Mouse (Mus musculus): Measurements from ENCODE around the gene Agap1. TPM values are rescaled to one million over a fixed set of nuclear protein-coding genes. Genes with fewer than 3 reads are reported as not detected.

The Agap1 gene
- polyA plus RNA-seq, 1 experiment from 2014 or later: 7.6 TPM

DNA sequence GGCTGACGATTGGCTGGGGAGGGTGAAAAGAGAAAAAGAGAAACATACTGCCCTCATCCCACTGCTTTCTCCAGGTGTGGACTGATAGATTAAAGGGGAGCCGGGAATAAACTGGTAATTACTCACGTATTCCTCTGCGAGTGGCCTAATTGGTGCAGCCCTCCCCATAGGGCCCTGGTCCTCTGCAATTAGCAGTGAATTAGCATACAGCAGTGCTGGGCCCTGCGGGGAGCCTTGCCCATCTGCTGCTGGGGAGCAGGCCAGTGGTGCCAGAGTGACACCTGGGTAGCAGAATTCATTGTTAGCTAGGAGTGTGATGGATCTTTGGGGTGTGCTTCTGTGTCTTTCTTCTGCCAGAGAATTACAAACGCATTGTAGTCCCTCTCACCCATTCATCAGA, 87.9 kb downstream of the Agap1 start:
- Histone ChIP-seq H3K4me2 (ENCODE audit: low read depth, low read length) (no peak overlapping the region), H3K27me3 (ENCODE audit: control insufficient read depth, insufficient read depth, low read depth, low read length) (no peaks in the 10 kb centered on the region), H3K36me3 (ENCODE audit: control insufficient read depth, insufficient read depth, low read length) (no peaks in the 10 kb centered on the region), H3K27ac (ENCODE audit: low read length) (no peak overlapping the region), H3K4me3 (ENCODE audit: low read length) (no peak overlapping the region), H3K9me3 (ENCODE audit: control insufficient read depth, low read length) (no peaks in the 10 kb centered on the region), H3K9ac (ENCODE audit: low read length) (no peak overlapping the region), H3K4me1 (replicated peaks; ENCODE audit: control insufficient read depth, insufficient read depth, low read length) (no peaks in the 10 kb centered on the region)
- ATAC-seq (ENCODE audit: low read depth): no peak
- 65% methylated on average over 6 of the region's 6 CpGs for WGBS

DNA sequence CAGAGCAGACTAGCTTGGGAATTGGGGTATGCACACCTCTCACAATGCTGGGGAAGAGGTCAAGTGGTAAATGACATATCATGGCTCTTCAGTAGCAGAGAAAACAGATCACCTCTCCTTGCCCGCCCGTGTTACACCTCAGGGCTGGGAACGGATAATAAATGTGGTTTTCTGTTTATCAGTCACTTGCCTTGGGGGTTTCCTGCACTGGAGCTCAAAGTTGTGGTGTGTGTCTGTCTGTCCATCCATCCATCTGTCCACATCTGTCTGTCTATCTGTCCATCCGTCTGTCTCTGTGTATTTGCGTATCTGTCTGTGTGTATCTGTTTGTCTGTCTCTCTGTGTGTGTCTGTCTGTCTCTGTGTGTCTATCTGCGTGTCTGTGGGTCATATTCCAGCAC, 88.7 kb downstream of the Agap1 start:
- 74% methylated on average over 6 of the region's 6 CpGs for WGBS
- H3K27ac ChIP-seq (ENCODE audit: low read length): no peak overlapping the region
- no peak overlapping the region for H3K4me3 ChIP-seq (ENCODE audit: low read length)
- no peak overlapping the region for H3K9ac ChIP-seq (ENCODE audit: low read length)
- no peak for ATAC-seq (ENCODE audit: low read depth)
- H3K4me1 ChIP-seq (replicated peaks; ENCODE audit: control insufficient read depth, insufficient read depth, low read length): peaks cover 5% of the 10 kb centered on the region; the same call in 1 of the 2 replicates
- H3K36me3 ChIP-seq (ENCODE audit: control insufficient read depth, insufficient read depth, low read length): no peaks in the 10 kb centered on the region
- H3K4me2 ChIP-seq (ENCODE audit: low read depth, low read length): no peak overlapping the region
- H3K27me3 ChIP-seq (ENCODE audit: control insufficient read depth, insufficient read depth, low read depth, low read length): no peaks in the 10 kb centered on the region
- no peaks in the 10 kb centered on the region for H3K9me3 ChIP-seq (ENCODE audit: control insufficient read depth, low read length)

DNA sequence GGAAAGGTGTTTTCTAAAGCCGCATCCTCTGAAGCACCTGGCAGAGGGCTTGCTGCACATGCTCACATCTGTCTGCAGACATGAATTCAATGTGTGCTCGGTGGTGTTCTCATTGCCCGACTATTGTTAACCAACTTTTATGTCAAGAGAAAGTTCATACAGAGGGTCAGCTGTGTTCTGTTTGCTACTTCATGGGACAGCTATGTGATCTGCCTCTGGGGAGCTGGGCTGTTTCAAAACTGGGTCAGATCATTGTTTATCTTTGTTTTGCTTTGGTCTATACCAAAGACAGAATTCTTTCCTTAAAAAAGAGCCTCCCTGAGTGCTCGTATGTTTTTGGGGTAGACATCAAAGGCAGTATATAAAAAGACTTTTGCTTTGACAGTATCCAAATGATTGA, 89.5 kb downstream of the Agap1 start:
- no peaks in the 10 kb centered on the region for H3K36me3 ChIP-seq (ENCODE audit: control insufficient read depth, insufficient read depth, low read length)
- WGBS: 75% methylated on average over 4 of the region's 4 CpGs
- H3K4me2 ChIP-seq (ENCODE audit: low read depth, low read length): no peak overlapping the region
- ATAC-seq (ENCODE audit: low read depth): no peak
- no peak overlapping the region for H3K9ac ChIP-seq (ENCODE audit: low read length)
- H3K9me3 ChIP-seq (ENCODE audit: control insufficient read depth, low read length): no peaks in the 10 kb centered on the region
- no peak overlapping the region for H3K27ac ChIP-seq (ENCODE audit: low read length)
- H3K4me1 ChIP-seq (replicated peaks; ENCODE audit: control insufficient read depth, insufficient read depth, low read length): peaks cover 5% of the 10 kb centered on the region; the same call in 1 of the 2 replicates
- no peaks in the 10 kb centered on the region for H3K27me3 ChIP-seq (ENCODE audit: control insufficient read depth, insufficient read depth, low read depth, low read length)
- H3K4me3 ChIP-seq (ENCODE audit: low read length): no peak overlapping the region

DNA sequence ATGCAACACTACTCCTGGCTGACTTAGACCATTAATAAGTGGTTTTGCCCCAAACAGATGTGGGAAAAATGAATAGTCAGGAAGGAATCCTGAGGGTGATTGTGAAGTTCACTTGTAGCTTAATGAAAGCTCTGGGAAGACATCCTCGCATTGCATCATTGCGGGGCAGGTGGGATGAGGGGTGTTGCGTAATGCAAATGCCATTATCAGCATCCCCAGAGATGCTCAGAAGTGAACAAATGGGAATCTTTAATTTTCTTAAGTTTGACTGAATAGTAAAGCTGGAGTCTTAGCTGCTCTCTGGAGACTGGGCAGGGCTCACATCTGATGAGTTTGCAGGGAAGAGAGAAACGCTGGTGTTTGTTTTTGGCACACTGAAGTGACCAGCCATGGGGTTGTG, 90.5 kb downstream of the Agap1 start:
- no peak for ATAC-seq (ENCODE audit: low read depth)
- Histone ChIP-seq H3K27ac (ENCODE audit: low read length) (no peak overlapping the region), H3K27me3 (ENCODE audit: control insufficient read depth, insufficient read depth, low read depth, low read length) (no peaks in the 10 kb centered on the region), H3K9ac (ENCODE audit: low read length) (no peak overlapping the region), H3K4me2 (ENCODE audit: low read depth, low read length) (no peak overlapping the region), H3K36me3 (ENCODE audit: control insufficient read depth, insufficient read depth, low read length) (no peaks in the 10 kb centered on the region), H3K9me3 (ENCODE audit: control insufficient read depth, low read length) (no peaks in the 10 kb centered on the region), H3K4me1 (replicated peaks; ENCODE audit: control insufficient read depth, insufficient read depth, low read length) (peaks cover 5% of the 10 kb centered on the region; the same call in 1 of the 2 replicates), H3K4me3 (ENCODE audit: low read length) (no peak overlapping the region)
- 76% methylated on average over 4 of the region's 4 CpGs for WGBS

DNA sequence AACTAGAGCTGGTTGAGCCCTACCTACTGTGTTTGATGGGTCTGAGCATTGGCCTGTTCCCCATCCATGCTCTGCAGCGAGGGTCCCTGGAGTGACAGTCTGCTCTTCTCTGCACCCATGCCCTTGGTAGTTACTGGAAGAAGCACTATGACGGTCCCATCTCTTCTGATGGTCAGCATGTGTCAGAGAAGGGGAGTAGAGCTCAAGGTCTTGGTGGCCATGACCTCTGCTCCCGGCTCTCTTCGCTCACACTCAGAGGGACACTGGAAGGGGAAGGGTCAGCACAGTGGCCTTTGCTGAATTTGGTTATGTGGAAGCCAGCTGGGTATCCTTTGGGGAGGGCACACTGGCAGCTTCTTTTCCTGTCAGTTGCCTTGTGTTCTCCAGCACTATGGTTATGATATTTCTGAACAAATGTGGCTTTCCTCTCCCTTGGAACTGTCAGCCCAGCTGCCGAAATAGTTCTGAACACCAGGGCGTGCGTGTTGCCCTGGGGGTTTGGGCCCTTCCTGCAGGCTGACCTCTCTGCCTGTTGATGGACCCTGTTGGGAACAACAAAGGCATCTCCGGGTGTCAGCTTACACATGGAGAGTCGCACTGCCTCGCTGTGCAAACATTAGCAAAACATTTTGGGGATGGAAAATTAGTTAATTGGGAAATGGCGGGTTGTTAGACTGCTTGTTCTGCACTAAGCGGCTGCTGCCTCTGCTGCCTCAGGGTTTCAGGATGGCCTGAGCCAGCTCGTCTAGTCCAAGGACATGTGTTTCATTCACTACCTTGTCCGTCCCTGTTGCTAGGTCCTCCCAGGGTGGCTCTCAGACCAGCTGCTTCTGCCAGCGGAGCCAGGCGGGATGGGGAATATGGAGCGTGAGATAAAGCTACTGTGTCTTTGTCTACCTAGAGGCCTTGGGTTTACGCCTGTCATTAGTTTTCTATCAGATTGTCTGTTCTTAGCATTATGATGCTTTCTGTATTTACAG, 93.2 kb downstream of the Agap1 start:
- ATAC-seq (ENCODE audit: low read depth): no peak
- Histone ChIP-seq H3K36me3 (ENCODE audit: control insufficient read depth, insufficient read depth, low read length) (no peaks in the 10 kb centered on the region), H3K4me2 (ENCODE audit: low read depth, low read length) (no peak overlapping the region), H3K27me3 (ENCODE audit: control insufficient read depth, insufficient read depth, low read depth, low read length) (no peaks in the 10 kb centered on the region), H3K9ac (ENCODE audit: low read length) (no peak overlapping the region), H3K27ac (ENCODE audit: low read length) (no peak overlapping the region), H3K4me3 (ENCODE audit: low read length) (no peak overlapping the region), H3K4me1 (replicated peaks; ENCODE audit: control insufficient read depth, insufficient read depth, low read length) (peaks cover 5% of the 10 kb centered on the region; the same call in 1 of the 2 replicates), H3K9me3 (ENCODE audit: control insufficient read depth, low read length) (no peaks in the 10 kb centered on the region)
- WGBS: 66% methylated on average over 18 of the region's 18 CpGs

DNA sequence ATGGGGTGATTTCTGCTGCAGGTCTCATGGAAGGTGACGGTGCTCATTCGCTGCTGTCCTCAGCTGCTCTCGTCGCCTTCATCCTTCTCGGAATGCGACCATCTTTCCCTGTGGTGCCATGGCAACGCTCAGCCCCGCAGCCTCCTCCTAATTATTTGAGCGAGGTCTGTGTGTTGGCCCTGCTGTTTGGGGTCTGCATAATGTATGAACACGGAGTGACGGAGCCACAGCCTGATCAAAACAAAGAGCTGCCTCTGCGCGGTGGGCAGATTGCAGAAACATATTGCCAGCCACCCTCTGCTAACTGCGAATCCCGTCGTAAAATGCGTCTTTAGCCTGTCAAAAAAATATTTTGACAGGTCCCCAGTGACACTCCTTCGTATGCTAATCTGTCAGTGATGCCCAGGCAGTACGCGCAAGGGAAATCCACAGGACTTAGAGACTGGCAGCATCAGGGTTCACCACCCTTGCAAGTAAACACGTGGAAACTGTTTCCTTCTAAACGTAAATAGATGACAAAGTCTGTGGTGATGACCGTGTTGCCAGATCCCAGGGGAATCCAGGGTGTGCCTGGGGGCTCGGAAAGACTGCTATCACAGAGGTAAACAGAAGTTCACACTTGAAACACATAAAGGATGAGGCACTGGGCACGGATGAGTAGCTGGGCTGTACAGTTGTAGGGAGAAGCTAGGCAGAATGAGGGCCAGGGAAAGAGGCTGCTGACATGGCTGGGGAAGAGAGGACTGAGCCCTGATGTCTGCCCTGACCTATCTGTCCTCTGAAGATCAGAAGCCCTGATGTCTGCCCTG, 95.7 kb downstream of the Agap1 start:
- Histone ChIP-seq H3K36me3 (ENCODE audit: control insufficient read depth, insufficient read depth, low read length) (no peaks in the 10 kb centered on the region), H3K4me1 (replicated peaks; ENCODE audit: control insufficient read depth, insufficient read depth, low read length) (peaks cover 5% of the 10 kb centered on the region; the same call in 1 of the 2 replicates), H3K27ac (ENCODE audit: low read length) (no peak overlapping the region), H3K4me3 (ENCODE audit: low read length) (no peak overlapping the region), H3K4me2 (ENCODE audit: low read depth, low read length) (no peak overlapping the region), H3K9ac (ENCODE audit: low read length) (no peak overlapping the region), H3K9me3 (ENCODE audit: control insufficient read depth, low read length) (no peaks in the 10 kb centered on the region), H3K27me3 (ENCODE audit: control insufficient read depth, insufficient read depth, low read depth, low read length) (no peaks in the 10 kb centered on the region)
- WGBS: 52% methylated on average over 25 of the region's 25 CpGs
- no peak for ATAC-seq (ENCODE audit: low read depth)

DNA sequence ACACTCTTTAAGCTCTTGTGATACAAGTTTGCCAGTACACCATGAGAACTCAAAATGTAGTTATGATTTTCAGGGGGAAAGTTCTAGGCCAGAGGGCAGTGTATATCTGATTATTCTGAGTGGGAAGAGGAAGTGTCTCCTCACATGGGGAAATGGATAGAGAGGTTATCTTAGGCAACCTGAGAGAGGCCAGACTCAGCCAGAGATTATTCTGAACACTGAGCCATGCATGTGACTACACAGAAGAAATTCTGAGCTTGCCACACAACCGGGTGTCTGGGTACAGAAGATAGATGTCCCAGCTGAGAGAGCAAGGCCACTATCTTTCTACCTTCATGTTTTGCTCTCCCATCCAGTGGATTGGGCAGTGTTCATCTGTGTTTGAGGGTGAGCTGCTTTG, 97.9 kb downstream of the Agap1 start:
- H3K36me3 ChIP-seq (ENCODE audit: control insufficient read depth, insufficient read depth, low read length): no peaks in the 10 kb centered on the region
- H3K9me3 ChIP-seq (ENCODE audit: control insufficient read depth, low read length): no peaks in the 10 kb centered on the region
- no peak overlapping the region for H3K4me2 ChIP-seq (ENCODE audit: low read depth, low read length)
- H3K27ac ChIP-seq (ENCODE audit: low read length): no peak overlapping the region
- 70% methylated on average over 1 of the region's 1 CpGs for WGBS
- no peak for ATAC-seq (ENCODE audit: low read depth)
- peaks cover 6% of the 10 kb centered on the region; the same call in 1 of the 2 replicates for H3K4me1 ChIP-seq (replicated peaks; ENCODE audit: control insufficient read depth, insufficient read depth, low read length)
- no peak overlapping the region for H3K4me3 ChIP-seq (ENCODE audit: low read length)
- H3K27me3 ChIP-seq (ENCODE audit: control insufficient read depth, insufficient read depth, low read depth, low read length): no peaks in the 10 kb centered on the region
- no peak overlapping the region for H3K9ac ChIP-seq (ENCODE audit: low read length)

DNA sequence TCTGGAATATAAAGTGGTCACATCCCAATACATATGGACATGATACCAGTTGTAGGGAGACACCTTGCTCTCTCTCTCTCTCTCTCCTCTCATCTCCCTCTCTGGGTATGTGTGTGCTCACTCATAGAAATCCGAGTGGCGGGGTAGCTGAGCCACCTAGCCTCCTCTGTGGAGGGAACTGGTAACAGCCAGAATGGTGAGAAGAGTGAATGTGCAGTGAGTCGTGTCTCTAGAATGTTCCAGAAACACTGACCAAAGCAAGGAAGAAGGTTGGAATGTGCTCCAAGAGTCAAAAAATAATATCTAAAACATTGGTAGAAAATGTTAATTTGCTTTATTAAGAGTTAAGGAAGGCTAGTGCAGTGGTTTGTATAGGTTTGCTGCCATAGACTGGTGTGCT, 99.2 kb downstream of the Agap1 start:
- Histone ChIP-seq H3K4me3 (ENCODE audit: low read length) (no peak overlapping the region), H3K27ac (ENCODE audit: low read length) (no peak overlapping the region), H3K36me3 (ENCODE audit: control insufficient read depth, insufficient read depth, low read length) (no peaks in the 10 kb centered on the region), H3K9ac (ENCODE audit: low read length) (no peak overlapping the region), H3K4me1 (replicated peaks; ENCODE audit: control insufficient read depth, insufficient read depth, low read length) (peaks cover 2% of the 10 kb centered on the region; the same call in 1 of the 2 replicates), H3K27me3 (ENCODE audit: control insufficient read depth, insufficient read depth, low read depth, low read length) (no peaks in the 10 kb centered on the region), H3K9me3 (ENCODE audit: control insufficient read depth, low read length) (no peaks in the 10 kb centered on the region), H3K4me2 (ENCODE audit: low read depth, low read length) (no peak overlapping the region)
- no peak for ATAC-seq (ENCODE audit: low read depth)
- WGBS: 86% methylated on average over 3 of the region's 3 CpGs

Data from lung, embryonic 16.5 days (tissue).